Mouse (Mus musculus): ENCODE results near the gene Nicn1.

DNA sequence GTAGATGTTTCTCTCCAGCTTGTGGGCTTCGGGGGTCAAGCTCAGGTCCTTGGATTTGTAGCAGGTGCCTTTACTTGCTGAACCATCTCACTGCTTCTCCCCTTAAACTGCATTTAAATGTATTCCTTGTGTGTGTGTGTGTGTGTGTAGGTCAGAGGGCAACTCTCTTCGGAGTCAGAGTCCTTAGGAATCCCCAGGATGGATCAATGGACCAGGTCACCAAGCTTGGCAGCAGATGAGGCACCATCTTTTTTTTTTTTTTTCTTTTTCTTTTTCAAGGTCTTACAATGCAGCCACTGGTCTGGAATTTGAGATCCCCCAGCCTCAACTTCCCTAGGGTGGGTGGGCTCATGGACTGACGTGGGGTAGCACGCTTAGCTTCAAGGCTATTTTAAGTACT is 54.2 kb downstream of the Nicn1 start:
- TF ChIP-seq CTCF (IDR thresholded peaks at IDR 0.05; ENCODE audit: borderline replicate concordance, insufficient read depth, low read length) (no peak), POLR2A (IDR thresholded peaks at IDR 0.05; ENCODE audit: low read depth, low read length) (no peak)
